18 mouse cellular contexts compared by ENCODE assay signal in the genomic region with DNA sequence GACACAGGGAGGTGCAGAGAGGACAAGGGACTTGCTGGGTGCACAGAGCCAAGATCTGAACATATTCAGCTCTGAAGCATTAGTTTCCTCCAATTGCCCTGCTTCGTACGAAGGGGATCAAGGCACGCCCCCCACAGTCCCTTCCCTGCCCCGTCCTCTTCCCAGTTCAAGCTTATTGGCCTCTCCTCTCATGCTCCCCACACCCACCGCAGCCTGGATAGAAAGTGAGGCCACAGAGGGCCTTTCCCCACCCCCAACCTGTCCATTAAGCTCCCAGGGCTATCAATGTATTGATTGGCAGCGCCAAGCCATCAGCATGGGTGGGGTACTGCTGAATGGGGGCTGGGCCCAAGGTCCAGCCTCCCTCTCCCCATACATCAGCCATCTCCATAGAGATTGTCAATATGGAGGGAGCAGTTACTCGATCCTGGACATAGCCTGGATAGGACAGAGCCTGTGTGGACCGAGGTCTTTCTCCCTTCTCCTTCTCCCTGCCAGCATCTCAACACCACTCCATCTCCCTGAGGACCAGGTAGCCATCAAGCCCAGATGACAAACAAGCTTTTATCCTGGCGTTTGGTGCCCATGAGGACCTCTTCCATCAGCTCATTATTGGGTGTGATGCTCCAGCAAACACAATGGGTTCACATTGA. TPM values are rescaled to one million over a fixed set of nuclear protein-coding genes. Genes with fewer than 3 reads are reported as not detected.
"Had no signal": no experiment of that assay in that cellular context is flagged by ENCODE, and none has a peak within 500 bp of the region (broad histone marks: within the 10 kb centered on the region; RNA-seq: fewer than 3 reads in every experiment).

No protein-coding gene starts in this region.

- H3K9ac ChIP-seq: limb, embryonic 13.5 days; liver, embryonic 12.5 days; lung, embryonic 14.5 days; midbrain, embryonic 15.5 days; neural tube, embryonic 13.5 days had no signal

- ATAC-seq: liver, embryonic 12.5 days; midbrain, embryonic 15.5 days had no signal

- H3K9me3 ChIP-seq: limb, embryonic 13.5 days; liver, embryonic 12.5 days; midbrain, embryonic 10.5 days; midbrain, embryonic 15.5 days; neural tube, embryonic 13.5 days had no signal

- H3K4me1 ChIP-seq: liver, embryonic 12.5 days had no signal

- H3K27ac ChIP-seq: kidney, postnatal 0 days; limb, embryonic 13.5 days; liver, embryonic 12.5 days; midbrain, embryonic 10.5 days; midbrain, embryonic 15.5 days; neural tube, embryonic 13.5 days had no signal

- DNase-seq: kidney, adult 11 months; kidney, adult 9 months; kidney, postnatal 36 days; layer of hippocampus, adult 9-11 months; lung, embryonic 14.5 days; lung, postnatal 10 days; lung, postnatal 4 days; retina, postnatal 1 day; thymus, adult 2 months; thymus, postnatal 36 days had no signal

- H3K36me3 ChIP-seq: liver, embryonic 12.5 days; midbrain, embryonic 10.5 days; midbrain, embryonic 15.5 days; neural tube, embryonic 13.5 days had no signal

- H3K4me3 ChIP-seq: limb, embryonic 13.5 days; liver, embryonic 12.5 days; midbrain, embryonic 10.5 days; midbrain, embryonic 15.5 days; neural tube, embryonic 13.5 days had no signal

- H3K4me2 ChIP-seq: limb, embryonic 13.5 days; liver, embryonic 12.5 days; lung, embryonic 14.5 days; midbrain, embryonic 15.5 days; neural tube, embryonic 13.5 days had no signal

RNA-seq across cellular contexts. Expression of a gene that starts 7.6 kb away (rescaled TPM):
- total RNA-seq: megakaryocyte, adult 5-6 weeks had no signal
- polyA plus RNA-seq: small intestine, adult 2 months had no signal
